Mouse (Mus musculus) spleen, adult 18-20 months (tissue): ENCODE data around the gene Aspg.

Experiments used
- DNase-seq, 2 experiments: peaks; one replicate each; pipeline ENCODE4 v3.0.0; 2022; ENCODE audit warnings: mixed read lengths in 2 of 2

Gene Aspg

GRCm38 (mm10) chr12:112151980-112152362, 45.5 kb downstream of the Aspg start:
- no peak for DNase-seq

DNA sequence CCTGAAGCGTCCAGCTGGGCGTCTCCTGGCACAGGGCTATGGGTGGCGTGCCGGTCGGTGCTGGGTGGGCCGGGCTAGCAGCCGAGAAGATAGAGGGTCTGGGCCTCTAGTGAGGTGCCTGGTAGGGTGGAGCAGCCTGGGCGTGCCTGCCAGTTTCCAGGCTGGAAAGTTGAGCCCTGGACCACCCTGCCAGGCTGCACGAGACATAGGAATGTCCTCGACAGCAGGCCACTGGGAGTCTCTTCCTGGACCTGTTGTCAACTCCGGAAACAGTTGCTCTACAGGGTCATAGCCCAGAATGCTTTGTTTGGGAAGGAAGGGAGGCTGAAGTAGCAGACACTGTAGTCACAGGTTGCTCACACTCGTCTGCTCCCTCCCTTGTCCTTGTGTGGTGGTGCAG, 47.1 kb downstream of the Aspg start:
- no peak for DNase-seq

DNA sequence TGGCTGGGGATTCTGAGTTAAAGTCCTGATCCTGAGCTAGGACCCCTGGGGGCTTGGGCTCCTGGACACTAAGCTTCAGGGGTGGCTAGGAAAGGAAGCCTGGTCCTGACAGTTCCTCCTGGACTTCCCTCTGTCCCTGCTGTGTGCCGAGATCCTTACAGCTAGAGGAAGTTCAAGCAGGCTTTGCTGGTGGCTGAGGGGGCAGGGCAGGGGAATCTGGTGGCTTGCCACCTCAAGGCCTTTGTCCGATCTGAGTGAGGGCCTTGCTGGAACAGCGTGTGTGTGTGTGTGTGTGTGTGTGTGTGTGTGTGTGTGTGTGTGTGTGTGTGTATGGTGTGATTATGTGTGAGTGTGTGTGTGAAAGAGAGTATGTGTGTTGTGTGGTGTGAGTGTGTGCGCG, 48.0 kb downstream of the Aspg start:
- DNase-seq, result no peak

DNA sequence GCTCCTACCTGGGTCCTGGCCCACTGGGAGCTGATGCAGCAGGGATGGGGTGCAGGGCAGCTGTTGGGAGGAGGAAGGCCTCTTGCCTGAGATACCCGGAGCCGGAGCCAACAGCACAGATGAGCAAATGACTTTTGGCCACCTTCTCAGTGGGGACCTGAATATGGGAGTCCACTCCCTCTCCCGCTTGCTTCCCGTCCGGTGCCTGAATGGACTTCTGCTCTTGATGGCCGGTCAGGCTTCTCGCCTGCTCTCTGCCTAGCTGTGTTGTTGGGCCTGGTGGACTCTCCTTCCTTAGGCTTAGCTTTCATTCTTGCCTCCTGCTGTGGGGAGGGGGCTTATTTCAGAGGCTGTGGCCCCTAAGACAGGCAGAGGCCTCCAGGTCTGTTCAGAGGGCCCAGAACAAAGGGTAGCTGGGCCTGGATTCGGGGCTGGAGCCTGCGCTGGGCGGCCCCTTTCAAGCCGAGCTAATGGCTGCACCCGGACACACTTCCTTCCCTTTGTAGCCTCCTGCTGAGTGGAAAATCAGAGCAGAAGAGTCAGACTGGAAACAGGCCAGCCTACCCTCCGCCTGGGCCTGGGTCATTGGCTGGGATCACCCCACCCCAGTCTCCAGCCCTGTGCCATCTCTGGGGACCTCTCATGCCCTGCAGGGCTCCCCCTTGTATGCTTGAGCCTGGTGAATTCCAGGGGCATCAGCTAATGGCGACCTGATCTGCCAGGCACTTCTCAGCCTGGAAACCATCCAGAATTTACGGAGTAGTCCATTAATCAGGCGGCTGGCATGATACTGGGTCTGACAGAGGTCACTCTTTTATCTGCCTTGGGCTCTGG, 49.0 kb downstream of the Aspg start:
- DNase-seq, result no peak

DNA sequence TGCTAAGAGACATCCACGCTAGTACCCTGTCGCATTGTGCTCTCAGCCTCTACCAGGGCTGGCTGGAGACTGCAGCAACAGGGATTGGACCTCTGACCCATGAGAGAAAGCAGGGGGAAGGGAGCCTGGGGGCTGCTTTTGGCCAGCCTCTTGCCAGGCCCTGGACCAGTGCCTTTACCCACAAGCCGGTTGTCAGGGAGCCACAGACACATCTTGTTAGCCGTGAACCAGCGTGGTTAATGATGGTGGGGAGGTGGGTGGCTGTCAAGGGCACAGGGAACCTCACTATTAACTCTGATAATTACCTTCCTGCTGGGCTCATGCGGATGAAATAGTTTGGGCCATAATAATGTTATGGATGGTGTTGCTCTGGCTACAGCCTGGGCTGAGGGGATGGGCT, 50.3 kb downstream of the Aspg start:
- DNase-seq, result no peak

DNA sequence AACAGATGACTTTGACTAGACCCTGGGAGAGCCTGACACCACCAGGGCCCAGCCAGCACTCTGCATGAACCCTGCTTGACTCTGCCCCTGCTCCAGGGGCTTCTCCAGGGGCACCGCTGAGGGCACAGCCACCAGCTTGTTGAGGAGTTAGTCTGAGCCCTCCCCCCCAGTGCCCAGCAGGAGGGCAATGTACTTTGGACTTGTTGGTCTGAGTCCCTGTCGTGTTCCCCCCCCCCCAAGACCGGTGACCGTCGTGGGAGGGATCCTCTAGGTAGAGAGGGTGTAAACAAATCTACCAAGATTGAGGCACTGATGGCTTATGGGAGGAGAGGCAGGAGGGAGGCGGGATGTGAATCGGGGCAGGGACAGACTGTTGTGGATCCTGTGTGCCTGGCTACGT, 51.8 kb downstream of the Aspg start:
- DNase-seq, result no peak

DNA sequence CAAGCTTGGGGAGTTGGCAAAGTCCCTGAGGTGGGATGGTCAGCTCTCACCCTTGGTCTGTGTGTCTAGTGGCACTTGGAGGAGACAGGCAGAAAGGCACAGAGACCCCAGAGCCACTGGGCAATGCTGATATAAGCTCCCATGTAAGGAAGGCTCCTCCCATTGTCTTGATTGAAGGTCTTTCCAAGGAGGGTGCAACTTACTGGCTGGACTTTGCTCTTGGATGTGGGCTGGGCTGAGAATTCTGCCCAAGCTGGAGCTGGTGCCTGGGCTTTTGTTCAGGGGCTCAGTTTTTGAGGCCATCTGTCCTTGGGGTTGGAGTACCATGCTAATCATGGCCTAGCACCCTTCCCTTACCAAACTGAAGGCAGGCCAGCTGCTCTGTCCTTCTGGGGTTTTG, 52.3 kb downstream of the Aspg start:
- no peak for DNase-seq

DNA sequence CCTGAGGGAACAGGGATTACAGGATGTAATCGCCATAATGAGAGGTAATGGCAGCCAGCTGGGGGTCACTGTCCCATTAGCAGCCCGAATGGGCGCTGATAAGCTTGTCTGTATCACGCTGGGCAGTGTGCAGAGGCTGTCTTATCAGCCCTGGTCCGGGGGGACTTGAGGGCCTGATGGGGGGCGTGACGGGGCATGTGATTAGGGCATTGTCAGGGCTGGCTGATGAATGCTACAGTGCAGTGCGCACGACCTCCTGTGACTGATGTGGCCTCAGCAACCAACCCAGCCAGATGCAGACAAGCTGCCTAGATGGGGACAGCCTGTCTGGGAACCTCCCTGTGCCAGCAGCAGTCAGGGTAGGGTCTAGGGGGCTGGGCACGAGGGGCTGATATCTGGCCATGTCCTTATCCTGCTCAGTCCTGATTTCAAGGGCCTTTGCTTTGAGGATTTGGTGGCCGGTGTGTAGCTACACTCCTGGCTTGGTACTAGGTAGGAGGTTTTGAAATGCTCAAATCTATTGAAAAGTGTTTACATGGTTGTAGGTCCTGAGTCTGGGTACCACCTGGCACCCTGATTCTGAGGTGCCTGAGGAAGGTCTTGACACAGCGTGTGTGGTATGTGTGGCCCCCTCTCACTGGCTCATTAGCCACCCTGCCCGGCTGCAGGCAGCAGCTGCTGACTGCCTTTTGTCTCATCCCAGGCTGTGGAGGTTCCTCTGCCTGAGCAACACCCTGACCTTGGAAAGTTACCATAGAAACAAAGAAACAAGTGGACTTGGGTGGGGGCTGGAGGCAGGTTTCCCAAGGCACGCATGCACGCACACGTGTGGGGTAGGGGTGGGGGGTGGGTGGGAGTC, 57.7 kb downstream of the Aspg start:
- DNase-seq, result no peak

DNA sequence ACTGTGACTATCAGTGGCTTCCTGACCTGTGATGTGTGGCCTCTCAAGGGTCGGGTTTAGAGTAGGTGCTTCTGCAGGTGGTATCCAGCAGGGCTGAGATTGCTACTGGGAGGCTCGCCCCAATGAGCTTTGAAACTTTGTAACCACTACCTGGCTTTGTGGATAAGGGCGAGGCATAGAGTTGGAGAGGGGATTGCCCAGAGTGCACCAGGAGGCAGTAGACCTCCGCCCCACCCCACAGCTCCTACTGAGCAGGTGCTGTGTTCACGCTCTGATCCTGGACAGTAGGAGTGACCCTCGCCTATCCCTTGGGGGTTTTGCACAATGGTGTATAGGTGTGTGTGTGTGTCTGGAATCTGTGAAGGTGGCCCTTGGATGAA, 58.4 kb downstream of the Aspg start:
- no peak for DNase-seq

GRCm38 (mm10) chr12:112169240-112169639, 62.8 kb downstream of the Aspg start:
- no peak for DNase-seq

DNA sequence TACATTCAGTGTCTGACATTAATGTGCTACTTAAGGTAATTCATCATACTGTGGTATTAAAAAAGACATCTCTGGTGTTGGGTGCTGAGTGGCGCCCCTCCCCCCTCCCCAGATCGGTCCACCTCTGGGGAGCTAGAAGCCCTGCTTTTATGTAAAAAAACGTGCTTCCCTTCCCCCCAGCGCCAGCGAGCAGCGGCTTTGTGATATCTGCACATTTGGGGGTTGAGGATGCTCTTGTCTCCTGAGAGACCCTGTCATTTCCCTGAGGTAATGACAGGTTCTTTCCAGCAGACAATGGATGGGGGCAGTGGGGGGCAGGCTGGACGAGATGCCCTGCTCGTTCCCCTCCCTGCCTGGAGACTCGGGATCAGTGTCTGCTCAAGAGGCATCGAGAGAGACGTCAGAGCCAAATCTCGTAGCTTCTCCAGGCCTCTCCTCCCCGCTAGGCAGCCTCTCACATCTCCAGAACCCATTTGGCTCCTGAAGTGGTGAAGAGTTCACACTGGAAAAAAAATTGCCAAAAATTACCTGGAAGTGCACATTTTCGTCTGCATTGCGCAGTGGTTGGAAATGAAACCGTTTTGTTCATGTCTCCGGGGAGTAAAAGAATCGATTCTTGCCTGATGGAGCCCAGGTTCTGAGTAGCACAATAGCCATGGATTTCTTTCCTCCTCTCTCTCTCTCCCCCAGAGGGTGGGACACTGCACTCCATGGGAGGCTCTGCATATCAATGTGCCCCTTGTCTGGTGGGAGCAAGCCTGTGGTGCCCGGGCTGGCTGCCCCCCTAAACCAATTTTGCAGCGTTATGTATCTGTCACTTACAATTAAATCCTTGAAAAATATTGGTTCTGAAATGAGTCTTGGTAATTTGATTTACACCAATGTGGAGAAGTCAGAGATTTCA, 64.4 kb downstream of the Aspg start:
- no peak for DNase-seq

DNA sequence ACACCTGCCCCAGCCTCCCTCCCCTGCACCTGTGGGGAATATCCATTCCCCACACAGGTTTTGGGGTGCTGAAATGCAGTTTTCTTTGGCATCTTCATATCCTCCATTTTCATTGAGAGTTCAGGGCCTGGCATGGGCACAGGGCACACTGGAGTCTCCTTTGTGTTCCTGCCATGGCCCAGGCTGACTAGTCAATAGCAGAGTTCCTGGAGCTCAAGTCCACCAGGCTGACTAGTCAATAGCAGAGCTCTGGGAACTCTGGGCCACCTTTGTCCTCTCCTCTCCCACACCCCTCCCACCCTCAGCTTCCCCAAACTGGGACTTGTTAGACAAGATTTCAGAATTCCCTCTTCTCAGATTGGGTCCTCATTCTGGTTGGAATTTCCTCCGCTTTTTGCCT, 65.2 kb downstream of the Aspg start:
- no peak for DNase-seq

GRCm38 (mm10) chr12:112172214-112172613, 65.7 kb downstream of the Aspg start:
- DNase-seq, result no peak
